Mouse (Mus musculus): ENCODE results near the gene Prr30.
"Not testable (repeated sequence)": the region's sequence is repeated elsewhere in the genome, so short reads cannot be mapped to it uniquely, and the experiment has no call there.

Prr30 gene

GRCm38 (mm10) chr14:101200230-101200629 lies at the start of gene Prr30:
Prr30 (minus strand) TSS chr14:101200330.
- DNase-seq (ENCODE audit: low spot score) = no peak

- DNase-seq (ENCODE audit: low spot score) = no peak
Measured at GRCm38 (mm10) chr14:101246793-101247192, 46.7 kb upstream of the Prr30 start.

- no peak for DNase-seq (ENCODE audit: low spot score)
Measured at GRCm38 (mm10) chr14:101245706-101246105, 45.6 kb upstream of the Prr30 start.

- DNase-seq (ENCODE audit: low spot score) = not testable (repeated sequence)
Measured at GRCm38 (mm10) chr14:101244441-101244840, 44.3 kb upstream of the Prr30 start.

DNA sequence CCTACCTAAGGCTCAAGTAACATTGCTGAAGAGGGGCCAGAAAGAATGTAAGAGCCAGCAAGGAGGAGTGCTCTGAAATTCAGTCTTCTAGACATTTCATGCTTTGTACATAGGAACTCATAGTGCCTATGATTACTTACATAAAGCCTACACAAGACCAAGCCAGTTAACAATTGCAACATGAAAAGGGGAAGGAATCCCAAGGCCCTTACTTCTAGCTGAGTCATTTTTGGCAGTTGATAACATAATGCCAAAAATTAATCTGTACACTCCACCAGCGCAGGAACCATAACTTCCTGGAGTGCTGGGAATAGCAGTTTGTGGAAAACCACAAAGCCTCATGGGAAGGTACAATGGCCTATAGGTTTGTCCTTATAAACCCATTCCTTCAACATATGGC lies 37.8 kb upstream of the Prr30 start:
- DNase-seq (ENCODE audit: low spot score) = no peak

- DNase-seq (ENCODE audit: low spot score) = no peak
Measured at GRCm38 (mm10) chr14:101229068-101229467, 28.9 kb upstream of the Prr30 start.

DNA sequence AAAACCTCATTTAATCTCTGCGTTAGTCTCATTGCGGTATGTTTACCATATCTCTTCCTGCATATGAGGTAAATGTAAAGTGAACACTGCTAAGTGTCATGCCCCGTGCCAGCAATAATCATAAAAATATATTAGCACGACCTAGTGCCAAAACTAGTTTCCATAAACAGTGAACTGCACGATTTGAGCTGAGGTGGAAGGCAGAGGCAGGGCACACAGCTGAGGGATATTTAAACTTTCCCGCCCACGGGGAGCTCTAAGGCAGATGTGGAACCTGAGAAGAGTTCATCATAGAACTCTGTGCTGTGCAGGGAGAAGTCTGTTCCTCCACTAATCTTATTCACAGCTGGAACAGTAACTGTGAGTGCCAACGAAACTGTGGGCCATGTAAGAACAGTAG lies 22.2 kb upstream of the Prr30 start:
- DNase-seq (ENCODE audit: low spot score) = no peak

- DNase-seq (ENCODE audit: low spot score) = no peak
Measured at GRCm38 (mm10) chr14:101172258-101172657, 27.9 kb downstream of the Prr30 start.

All from urinary bladder, postnatal 25 days (tissue).